In the genomic region with DNA sequence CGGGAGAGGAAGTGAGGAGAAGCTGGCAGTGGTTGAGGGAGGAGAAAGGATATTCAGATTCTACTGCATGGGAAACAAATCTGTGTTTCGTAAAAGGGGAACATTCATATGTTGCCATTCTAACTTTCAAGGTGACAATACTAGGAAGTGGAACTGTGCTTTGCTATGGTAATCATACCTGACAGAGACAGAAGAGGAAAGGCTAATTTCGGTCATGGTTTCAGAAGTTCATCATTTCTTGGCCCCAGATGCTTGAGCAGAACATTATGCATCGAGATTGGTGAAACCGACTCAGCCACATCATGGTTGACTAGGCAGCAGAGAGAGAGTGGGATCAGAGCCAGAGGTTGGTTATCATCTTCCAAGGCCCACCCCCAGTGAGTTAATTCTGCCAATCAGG, we compare ENCODE assay signal across 35 mouse cellular contexts. TPM values are rescaled to one million over a fixed set of nuclear protein-coding genes. Genes with fewer than 3 reads are reported as not detected.
DNase-seq lines count a peak whose midpoint lies in the region; ATAC-seq lines count a peak whose summit lies in the region.
"Had no signal": no experiment of that assay in that cellular context is flagged by ENCODE, and none has a peak within 500 bp of the region (broad histone marks: within the 10 kb centered on the region; RNA-seq: fewer than 3 reads in every experiment).

No protein-coding gene starts in this region.

- peak; percentile 43 for ATAC-seq in CD4-positive, CD25-positive, alpha-beta regulatory T cell, adult 4 months
- peak; percentile 72 for ATAC-seq in granulocyte monocyte progenitor cell, adult 5-6 weeks (replicated peaks; ENCODE audit: poor library complexity, severe bottlenecking)
- ATAC-seq: forebrain, embryonic 13.5 days; intestine, postnatal 0 days had no signal

- DNase-seq in spleen, adult 12 weeks (ENCODE audit: low spot score) = peak; percentile 8
- no peak for DNase-seq in spleen, postnatal 4 days (ENCODE audit: low spot score in 2 of 2)
- peak; percentile 56 to 60 for DNase-seq in spleen, postnatal 36 days (ENCODE audit: low spot score in 2 of 2)
- DNase-seq in adrenal gland, postnatal 25 days = no peak
- no peak for DNase-seq in adrenal gland, adult (ENCODE audit: inconsistent age in 2 of 2, low spot score in 1 of 2)
- DNase-seq: adrenal gland, postnatal 36 days; cerebellum, adult 2 months; gastrocnemius, postnatal 10 days; kidney, postnatal 25 days; lung, embryonic 14.5 days; right cerebral cortex, postnatal 25 days; thymus, adult 2 months; thymus, postnatal 36 days had no signal

RNA-seq across cellular contexts. Expression of a gene that starts 43.4 kb away (rescaled TPM):
- polyA plus RNA-seq in CD4-positive, CD25-positive, alpha-beta regulatory T cell, adult 4 months (2017; shearing (Covaris generic)) = not detected
- total RNA-seq in granulocyte monocyte progenitor cell, adult 5-6 weeks (2014; fragmentation: Nextera tagmentation) = 0.80 and 1.5 TPM in 2 replicates
- not detected in 2 replicates for total RNA-seq in granulocyte monocyte progenitor cell, adult 5-6 weeks (2017)
- total RNA-seq in adrenal gland, postnatal 25 days (2021) = 2.8 and 6.1 TPM in 2 replicates
- total RNA-seq: gastrocnemius, postnatal 10 days; heart, postnatal 25 days; layer of hippocampus, postnatal 10 days; liver, adult 2 months had no signal
- polyA plus RNA-seq: forebrain, embryonic 13.5 days; heart, embryonic 15.5 days; hindbrain, embryonic 11.5 days; kidney, embryonic 14.5 days; liver, adult 2 months; midbrain, embryonic 12.5 days had no signal

RNA-seq across cellular contexts. Expression of a gene that starts 47.2 kb away (rescaled TPM):
- polyA plus RNA-seq in CD4-positive, CD25-positive, alpha-beta regulatory T cell, adult 4 months (2017; shearing (Covaris generic)) = not detected
- total RNA-seq in granulocyte monocyte progenitor cell, adult 5-6 weeks (2014; fragmentation: Nextera tagmentation) = 4.4 and 4.6 TPM in 2 replicates
- total RNA-seq in granulocyte monocyte progenitor cell, adult 5-6 weeks (2017) = 3.2 and 6.5 TPM in 2 replicates
- not detected in 2 replicates for total RNA-seq in adrenal gland, postnatal 25 days (2021)
- total RNA-seq: adrenal gland, adult 18-20 months; adrenal gland, postnatal 36 days; gastrocnemius, postnatal 10 days; heart, postnatal 25 days; layer of hippocampus, adult 18-20 months; layer of hippocampus, postnatal 10 days; left cerebral cortex, adult 2 months; left cerebral cortex, postnatal 25 days; liver, adult 2 months had no signal
- polyA plus RNA-seq: brain, embryonic 14.5 days; cerebellum, adult 2 months; erythroblast, embryonic 14.5 days; forebrain, embryonic 13.5 days; heart, embryonic 10.5 days; heart, embryonic 15.5 days; hindbrain, embryonic 11.5 days; kidney, embryonic 14.5 days; limb, embryonic 12.5 days; liver, adult 2 months; liver, embryonic 15.5 days; lung, embryonic 14.5 days; midbrain, embryonic 12.5 days; neural tube, embryonic 14.5 days; stomach, embryonic 16.5 days; thymus, adult 2 months had no signal

Comparison
In these comparisons a context has a peak if more than half of its experiments do, and no peak if none do; other contexts are left out.
1. DNase-seq: peak in spleen, adult 12 weeks (single experiment) and spleen, postnatal 36 days (2 of 2); none in spleen, postnatal 4 days (0 of 2), adrenal gland, postnatal 25 days (single experiment) and adrenal gland, adult (0 of 2).